Mouse (Mus musculus) C2C12 (cell line): ENCODE results near the gene Armh3. TPM values are rescaled to one million over a fixed set of nuclear protein-coding genes. Genes with fewer than 3 reads are reported as not detected.
A peak's percentile ranks its signal among the peaks of the same experiment; 100 is the strongest.

ENCODE experiments used
- H3K27me3 ChIP-seq: one replicate; pipeline ENCODE4 v1.6.1; 2011; ENCODE audit not compliant: control insufficient read depth, insufficient read depth, insufficient read length
- H3K36me3 ChIP-seq: one replicate; pipeline ENCODE4 v1.6.1; 2011; ENCODE audit not compliant: control insufficient read depth, insufficient read depth
- H3K4me3 ChIP-seq: one replicate; pipeline ENCODE4 v1.5.1; 2011; ENCODE audit warnings: mild to moderate bottlenecking, control low read depth; ENCODE audit not compliant: poor library complexity, insufficient read depth, severe bottlenecking
- H3K79me2 ChIP-seq: one replicate; pipeline ENCODE4 v1.6.1; 2011; ENCODE audit not compliant: control insufficient read depth, insufficient read depth
- H3K79me3 ChIP-seq: one replicate; pipeline ENCODE4 v1.6.1; 2011; ENCODE audit warnings: low read depth, control low read depth
- H3ac ChIP-seq: one replicate; pipeline ENCODE3; 2011; ENCODE audit warnings: low read depth; ENCODE audit not compliant: control insufficient read depth, insufficient read length
- CEBPB ChIP-seq: IDR thresholded peaks from one replicate; pipeline ENCODE4 v1.6.1; 2011; ENCODE audit warnings: low read depth, mild to moderate bottlenecking, control low read depth, moderate library complexity
- CTCF ChIP-seq: IDR thresholded peaks from one replicate; pipeline ENCODE4 v1.5.1; 2011; ENCODE audit not compliant: control insufficient read depth, insufficient read depth, insufficient read length
- FOSL1 ChIP-seq: IDR thresholded peaks from one replicate; pipeline ENCODE4 v1.8.0; 2011; ENCODE audit warnings: mild to moderate bottlenecking, low read length; ENCODE audit not compliant: poor library complexity, insufficient read depth, severe bottlenecking
- MAX ChIP-seq: IDR thresholded peaks from one replicate; pipeline ENCODE4 v1.6.1; 2011; ENCODE audit warnings: mild to moderate bottlenecking, control low read depth
- MYOD1 ChIP-seq: IDR thresholded peaks from one replicate; pipeline ENCODE4 v1.6.1; 2011; ENCODE audit warnings: low read depth; ENCODE audit not compliant: control insufficient read depth, insufficient read length
- MYOG ChIP-seq: IDR thresholded peaks from one replicate; pipeline ENCODE4 v1.6.1; 2011; ENCODE audit not compliant: control insufficient read depth, insufficient read length; ENCODE audit errors: extremely low read depth
- USF1 ChIP-seq: IDR thresholded peaks from one replicate; pipeline ENCODE4 v1.6.1; 2011; ENCODE audit warnings: low read depth, mild to moderate bottlenecking, control low read depth, moderate library complexity
- polyA plus RNA-seq: library from polyadenylated mRNA; unstranded; fragments of >200 nt; fragmentation: generic; extraction: Trizol; gene quantifications from one replicate; pipeline ENCODE4 v1.2.1, GENCODE M21; 2012; ENCODE audit warnings: missing spikeins

Gene Armh3
- polyA plus RNA-seq, 1 experiment = 6.4 TPM

DNA sequence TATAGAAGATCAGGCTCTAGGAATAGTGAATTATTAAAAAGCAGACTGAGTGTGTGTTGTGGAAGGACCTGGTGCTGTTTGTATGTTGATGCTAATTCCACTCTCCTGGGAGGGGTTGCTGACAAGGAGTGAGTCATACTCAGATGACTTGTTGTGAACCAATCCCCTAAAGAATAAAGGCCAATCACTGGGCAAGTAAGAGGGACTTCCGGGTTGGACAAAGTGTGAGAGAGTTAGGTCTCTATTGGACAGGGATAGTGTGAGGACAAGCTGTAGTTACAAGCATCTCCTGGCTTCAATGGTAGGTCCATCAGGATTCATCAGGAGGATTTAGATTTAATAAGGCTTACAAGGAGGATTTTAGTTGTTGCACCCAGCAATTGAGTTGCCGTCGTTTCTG, 10.1 kb downstream of the Armh3 start:
- H3K79me3 ChIP-seq = no peaks in the 10 kb centered on the region
- H3K79me2 ChIP-seq = no peaks in the 10 kb centered on the region
- no peak for TF ChIP-seq USF1
- no peak for TF ChIP-seq CTCF
- no peak for TF ChIP-seq MYOD1
- no peak for TF ChIP-seq CEBPB
- no peak for TF ChIP-seq FOSL1
- TF ChIP-seq MYOG = no peak
- TF ChIP-seq MAX = no peak
- H3K4me3 ChIP-seq = no peak overlapping the region
- no peaks in the 10 kb centered on the region for H3K27me3 ChIP-seq
- H3ac ChIP-seq = no peak overlapping the region
- no peaks in the 10 kb centered on the region for H3K36me3 ChIP-seq

DNA sequence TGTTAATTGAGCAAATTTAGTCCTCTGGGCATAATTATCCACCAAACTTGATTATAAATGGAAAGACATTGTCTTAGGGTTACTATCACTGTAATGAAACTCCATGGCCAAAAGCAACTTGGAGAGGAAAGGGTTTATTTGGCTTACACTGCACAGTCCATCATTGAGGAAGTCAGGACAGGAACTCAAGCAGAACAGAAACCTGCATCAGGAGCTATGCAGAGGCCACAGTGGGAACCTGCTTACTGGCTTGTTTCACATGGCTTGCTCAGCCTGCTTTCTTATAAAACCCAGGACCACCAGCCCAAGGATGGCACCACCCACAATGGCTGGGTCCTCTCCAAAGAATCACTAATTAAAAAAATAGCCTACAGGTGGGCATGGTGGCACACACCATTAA, 13.9 kb downstream of the Armh3 start:
- H3ac ChIP-seq = no peak overlapping the region
- TF ChIP-seq CEBPB (no peak), MYOG (no peak), MYOD1 (no peak), MAX (no peak), USF1 (no peak), FOSL1 (no peak), CTCF (no peak)
- H3K4me3 ChIP-seq = no peak overlapping the region
- no peaks in the 10 kb centered on the region for H3K27me3 ChIP-seq
- no peaks in the 10 kb centered on the region for H3K79me2 ChIP-seq
- no peaks in the 10 kb centered on the region for H3K36me3 ChIP-seq
- no peaks in the 10 kb centered on the region for H3K79me3 ChIP-seq

DNA sequence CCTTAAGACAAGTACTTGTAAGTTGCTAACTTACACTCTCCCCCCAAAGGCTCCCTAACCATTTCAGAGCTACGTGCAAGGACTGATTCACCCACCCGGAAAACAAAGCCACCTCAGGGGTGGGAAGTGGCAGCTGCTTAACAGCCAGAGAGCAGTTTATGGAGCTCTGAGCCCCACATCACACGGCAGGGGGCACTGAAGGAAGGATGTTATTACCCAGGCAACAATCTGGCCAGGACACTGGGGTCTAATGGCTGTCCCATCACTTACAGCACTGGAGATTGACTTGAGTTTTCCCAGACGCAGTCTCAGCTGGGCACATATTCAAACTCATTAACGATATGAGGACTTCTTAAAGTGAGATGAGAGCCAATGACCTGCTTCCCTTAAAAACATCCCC, 37.5 kb downstream of the Armh3 start:
- H3K79me2 ChIP-seq = no peaks in the 10 kb centered on the region
- no peak overlapping the region for H3K4me3 ChIP-seq
- TF ChIP-seq MYOD1 (no peak), USF1 (no peak), FOSL1 (no peak), MYOG (no peak), CEBPB (no peak), MAX (no peak), CTCF (no peak)
- no peak overlapping the region for H3ac ChIP-seq
- H3K27me3 ChIP-seq = no peaks in the 10 kb centered on the region
- H3K79me3 ChIP-seq = no peaks in the 10 kb centered on the region
- H3K36me3 ChIP-seq = peaks cover 28% of the 10 kb centered on the region

DNA sequence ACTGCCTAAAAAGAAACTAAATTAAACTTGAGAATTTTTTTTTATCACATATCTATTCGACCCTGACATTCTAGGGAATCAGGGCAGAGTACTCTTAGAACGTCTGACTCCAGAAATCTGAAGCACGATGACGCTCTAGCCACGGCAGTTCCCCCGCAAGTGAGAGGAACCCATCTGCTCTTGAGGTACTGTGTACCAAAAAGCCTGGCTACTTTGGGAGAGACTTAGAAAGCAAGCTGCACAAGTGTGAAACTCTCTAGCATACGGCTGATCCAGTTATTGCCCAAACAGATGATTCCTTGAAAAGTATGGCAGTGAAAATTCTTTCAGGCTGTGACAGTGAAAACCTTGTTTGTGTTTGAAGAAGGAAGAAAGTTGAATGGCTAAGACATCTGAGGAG, 41.6 kb downstream of the Armh3 start:
- peaks cover 16% of the 10 kb centered on the region for H3K36me3 ChIP-seq
- TF ChIP-seq CEBPB (no peak), USF1 (no peak), MYOD1 (no peak), FOSL1 (no peak), MAX (no peak), CTCF (no peak)
- no peaks in the 10 kb centered on the region for H3K27me3 ChIP-seq
- no peak overlapping the region for H3K4me3 ChIP-seq
- no peak overlapping the region for H3ac ChIP-seq
- no peaks in the 10 kb centered on the region for H3K79me3 ChIP-seq
- no peaks in the 10 kb centered on the region for H3K79me2 ChIP-seq

DNA sequence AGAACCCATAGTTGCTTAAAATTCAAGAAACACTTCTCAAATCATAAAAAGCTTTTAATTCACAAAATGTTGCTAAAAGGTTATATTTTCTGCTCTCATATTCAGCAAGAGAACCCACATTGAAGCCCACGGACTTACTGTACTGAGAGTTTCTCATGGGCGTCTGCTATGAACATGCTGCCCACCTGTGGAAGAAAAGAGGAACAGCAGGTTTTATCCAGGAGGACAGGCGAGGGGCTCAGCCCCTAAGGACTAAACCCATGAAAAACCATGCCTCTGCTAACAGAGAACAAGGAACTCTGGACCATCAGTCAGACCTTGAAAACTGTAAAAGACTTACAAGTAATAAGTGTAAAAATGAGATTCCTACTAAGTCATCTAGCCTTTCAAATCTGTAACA, 45.0 kb downstream of the Armh3 start:
- peak; percentile 10 for TF ChIP-seq CTCF
- no peak for TF ChIP-seq MAX
- Histone ChIP-seq H3K27me3 (no peaks in the 10 kb centered on the region), H3ac (no peak overlapping the region), H3K79me2 (no peaks in the 10 kb centered on the region), H3K36me3 (peaks cover 10% of the 10 kb centered on the region), H3K79me3 (no peaks in the 10 kb centered on the region), H3K4me3 (no peak overlapping the region)

DNA sequence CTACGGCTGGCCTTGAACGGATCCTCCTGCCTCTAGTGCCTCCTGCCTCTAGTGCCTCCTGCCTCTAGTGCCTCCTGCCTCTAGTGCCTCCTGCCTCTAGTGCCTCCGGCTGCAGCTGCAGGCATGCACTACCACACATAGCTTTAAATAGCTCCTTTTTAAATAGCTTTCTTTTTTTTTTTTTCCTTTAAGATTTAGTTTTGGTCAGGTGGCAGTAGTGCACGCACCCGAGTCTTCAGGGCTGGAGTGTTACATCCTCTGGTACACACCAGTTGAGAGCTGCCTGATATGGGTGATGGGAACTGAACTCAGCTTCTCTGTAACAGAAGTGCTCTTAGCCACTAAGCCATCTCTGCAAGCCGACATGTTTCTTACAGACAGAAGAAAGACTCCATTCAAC, 49.1 kb downstream of the Armh3 start:
- no peaks in the 10 kb centered on the region for H3K79me3 ChIP-seq
- TF ChIP-seq FOSL1 (no peak), CEBPB (no peak), MYOD1 (no peak), CTCF (no peak), MYOG (no peak), MAX (no peak), USF1 (no peak)

More for the DNA sequence above, 49.1 kb downstream of the Armh3 start:
- Histone ChIP-seq H3K27me3 (no peaks in the 10 kb centered on the region), H3K79me2 (no peaks in the 10 kb centered on the region), H3K4me3 (no peak overlapping the region), H3ac (no peak overlapping the region), H3K36me3 (no peaks in the 10 kb centered on the region)
